Mouse (Mus musculus) layer of hippocampus, postnatal 25 days (tissue): ENCODE data around the gene Olfr871. TPM values are rescaled to one million over a fixed set of nuclear protein-coding genes. Genes with fewer than 3 reads are reported as not detected.
"Not testable (repeated sequence)": the region's sequence is repeated elsewhere in the genome, so short reads cannot be mapped to it uniquely, and the experiment has no call there.

Source experiments
- DNase-seq, 2 experiments: peaks; one replicate each; pipeline ENCODE4 v3.0.0; 2022; ENCODE audit warnings: mixed read lengths in 2 of 2, low spot score in 1 of 2; ENCODE audit errors: extremely low spot score in 1 of 2
- total RNA-seq, 2 experiments: library from RNA; stranded (reverse); gene quantifications; 2 replicates each; pipeline ENCODE4 v1.2.3; 2021

The Olfr871 gene
- not detected for total RNA-seq

DNA sequence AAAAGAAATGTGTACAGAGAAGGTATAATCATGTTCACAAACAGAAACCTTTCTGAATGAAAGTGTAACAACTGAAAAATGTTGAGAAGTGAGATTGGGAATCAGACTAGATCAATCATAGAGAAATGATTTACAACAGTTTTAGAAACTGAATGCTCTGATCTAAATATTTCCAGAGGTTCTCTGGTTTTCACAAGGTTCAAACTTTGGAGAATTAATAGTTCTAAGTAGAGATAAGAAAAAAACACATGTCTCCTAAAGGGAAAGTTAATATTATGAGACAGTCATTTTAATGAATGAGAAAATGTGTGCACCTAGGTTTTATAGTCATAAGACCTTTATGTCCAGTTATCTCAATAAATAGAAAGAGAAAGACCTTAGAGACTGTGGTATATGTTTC, at the start of gene Olfr871:
Gene Olfr871 (plus strand): TSS at position 301 of the 400 bp plus-strand sequence.
- no peak for DNase-seq

DNA sequence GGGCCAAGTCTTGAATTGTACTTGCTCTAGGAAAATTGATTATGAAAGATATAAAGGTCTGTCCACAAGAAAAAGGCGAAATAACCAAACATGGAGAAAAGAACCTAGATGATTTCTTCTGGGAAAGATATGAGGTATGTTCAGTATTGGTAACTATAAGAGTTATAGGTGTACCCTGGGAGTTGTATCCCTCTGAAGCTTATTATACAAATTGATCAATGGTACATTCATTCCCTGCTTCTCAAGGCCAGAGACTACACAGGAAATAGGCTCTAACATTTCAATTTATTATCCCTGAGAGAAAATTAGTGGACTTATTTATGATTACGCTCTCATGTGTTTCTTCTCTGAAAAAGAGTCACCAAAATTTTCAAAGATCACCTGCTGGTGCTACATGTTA, 38.0 kb upstream of the Olfr871 start, which contains the start of gene Olfr870:
Gene Olfr870 (minus strand): TSS at position 101 of the 400 bp plus-strand sequence.
- DNase-seq = no peak

DNA sequence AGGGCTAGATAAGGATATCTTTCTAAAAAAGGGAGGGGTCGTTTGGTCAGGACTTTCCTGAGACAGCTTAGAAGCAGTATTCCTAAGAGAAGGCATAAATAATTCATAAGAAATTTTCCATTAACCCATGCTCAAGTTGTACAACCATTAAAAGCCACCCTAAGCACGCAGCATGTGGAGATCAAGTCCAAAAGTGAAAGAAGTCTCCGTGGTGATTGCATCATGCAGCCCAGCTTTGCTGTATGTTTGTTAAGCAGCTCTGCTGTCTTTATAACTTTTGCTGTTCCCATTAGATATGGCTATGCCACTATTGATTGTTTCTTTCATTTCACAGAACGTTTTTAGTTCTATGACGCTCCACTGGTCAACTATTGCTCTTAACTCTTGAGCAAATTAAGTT, 32.5 kb upstream of the Olfr871 start:
- no peak for DNase-seq

DNA sequence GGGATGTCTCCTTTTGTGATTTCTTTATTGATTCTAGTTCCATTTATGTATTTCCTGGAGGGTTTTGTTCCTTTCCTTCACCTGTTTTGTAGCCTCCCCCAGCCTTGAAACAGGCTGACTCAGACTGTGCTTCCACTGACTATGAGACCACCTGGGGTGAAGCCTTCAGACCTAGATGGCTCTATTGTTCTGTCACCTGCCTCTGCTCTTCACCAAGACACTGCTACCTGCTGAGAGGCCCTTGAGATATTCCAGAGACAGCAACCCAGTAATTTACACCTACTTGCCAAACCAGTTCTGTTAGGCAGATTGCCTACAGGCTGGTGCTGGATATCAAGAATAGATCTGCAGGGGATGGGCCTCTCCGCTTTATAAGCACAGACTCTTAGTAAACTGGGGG, 9.9 kb upstream of the Olfr871 start:
- DNase-seq = no peak

DNA sequence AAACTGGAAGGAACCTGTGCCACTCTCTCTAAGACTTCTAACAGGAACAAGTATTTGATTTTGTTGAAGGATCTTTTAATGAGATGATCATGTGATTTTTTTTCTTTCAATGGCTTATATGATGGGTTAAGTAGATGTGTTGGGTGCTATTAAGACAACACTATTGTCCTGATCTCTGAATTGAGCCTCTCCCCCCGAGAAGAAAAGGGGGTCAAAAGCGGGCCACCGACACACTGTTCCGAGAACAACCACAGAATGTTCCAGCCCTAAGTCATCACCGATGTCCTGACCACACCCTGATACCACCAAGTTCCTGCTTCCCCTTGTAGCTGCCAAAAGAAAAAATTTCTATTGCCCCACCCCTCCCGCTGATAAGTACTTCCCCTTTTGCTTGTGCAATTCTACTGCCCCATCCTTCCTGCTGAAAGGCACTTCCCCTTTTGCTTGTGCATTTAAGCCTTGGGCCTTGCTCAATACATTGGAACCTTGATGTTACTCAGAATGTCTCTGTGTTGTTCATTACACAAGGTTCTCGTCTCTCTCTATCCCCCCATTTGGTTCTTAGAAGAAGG, 8.5 kb upstream of the Olfr871 start:
- not testable (repeated sequence) for DNase-seq

DNA sequence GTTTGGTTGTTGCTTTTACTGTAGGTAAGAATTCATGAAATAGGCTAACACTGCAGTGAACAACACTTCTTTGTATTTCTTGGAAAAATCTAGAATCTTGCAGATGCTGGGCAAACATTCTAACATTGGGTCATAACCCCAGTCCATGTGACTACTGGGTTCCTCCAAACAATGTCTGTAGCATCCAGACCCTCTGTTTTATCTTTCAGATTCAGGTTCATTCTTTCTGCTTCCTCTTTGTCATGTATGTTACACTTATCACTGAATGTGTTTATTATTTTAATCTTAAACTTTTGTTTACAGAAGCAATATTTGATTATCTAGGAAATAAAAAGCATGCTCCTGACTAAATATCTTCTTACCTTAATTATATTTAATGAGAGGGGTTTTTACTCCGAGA, 1.2 kb upstream of the Olfr871 start:
- DNase-seq = no peak

DNA sequence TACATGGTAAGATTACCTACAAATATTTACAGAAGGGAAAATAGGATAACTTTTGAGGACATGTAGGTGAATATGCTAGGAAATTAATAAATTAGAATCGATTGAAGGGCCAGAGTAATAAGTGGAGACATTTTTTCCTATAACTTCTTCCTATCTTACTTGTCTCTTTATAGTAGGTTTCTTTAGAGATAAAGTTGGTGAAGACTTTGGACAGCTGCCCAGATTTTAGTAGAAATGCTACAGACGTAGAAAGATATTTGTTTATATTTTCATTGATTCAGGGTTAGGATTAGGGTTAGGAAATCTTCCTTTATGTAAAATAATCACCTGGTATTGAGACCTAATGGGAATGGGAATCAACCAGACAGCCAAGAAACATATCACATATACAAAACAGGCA, 530 bp upstream of the Olfr871 start:
- DNase-seq = no peak

DNA sequence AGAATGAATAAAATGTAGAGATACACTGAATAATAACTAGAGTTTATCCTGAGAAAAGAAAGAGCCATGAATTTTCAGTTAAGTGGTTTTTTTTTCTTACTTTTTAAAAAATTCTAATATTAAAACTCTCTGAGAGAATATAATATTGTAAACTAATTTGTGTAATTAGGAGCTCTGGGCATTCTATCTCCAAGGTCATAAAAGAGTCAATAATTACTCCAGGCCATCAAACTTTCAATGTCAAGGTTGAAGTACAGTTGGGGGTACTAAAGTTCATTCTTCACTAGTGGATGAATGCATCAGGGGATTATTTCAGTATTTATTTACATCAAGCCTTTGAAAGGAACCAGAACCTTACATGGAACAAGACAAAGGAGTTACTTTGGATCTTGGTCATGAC, 24.8 kb downstream of the Olfr871 start, which contains the start of gene Olfr872:
Gene Olfr872 (plus strand): TSS at position 301 of the 400 bp plus-strand sequence.
- no peak for DNase-seq

DNA sequence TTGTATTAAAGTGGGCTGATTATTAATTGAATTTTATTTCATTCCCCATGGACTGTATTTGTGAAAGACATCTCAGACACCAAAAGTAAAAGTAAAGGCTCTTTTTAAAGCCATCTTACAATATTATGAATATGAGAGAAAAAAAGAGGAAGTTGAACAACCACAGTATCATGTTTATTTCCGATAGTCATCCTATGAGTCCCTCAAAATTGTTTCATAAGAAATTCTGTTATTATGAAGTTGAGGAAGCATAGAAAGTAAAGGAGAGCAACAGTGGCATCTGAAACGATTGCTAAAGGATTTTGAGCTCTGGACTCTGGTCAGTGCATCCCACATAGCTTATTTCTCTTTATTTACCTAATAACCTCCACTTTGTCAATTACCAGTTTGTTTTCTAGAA, 25.4 kb downstream of the Olfr871 start:
- no peak for DNase-seq

Other genes with a start within 250 kb of the Olfr871 start
- gene Olfr866, start 184.2 kb upstream of the Olfr871 start, total RNA-seq = not detected
- gene Olfr867, start 154.6 kb upstream of the Olfr871 start, total RNA-seq = not detected
- gene Olfr868, start 113.6 kb upstream of the Olfr871 start, total RNA-seq = not detected
- not detected for gene Olfr869, start 83.2 kb upstream of the Olfr871 start, total RNA-seq
- gene Olfr870, start 38.1 kb upstream of the Olfr871 start, total RNA-seq = not detected
- gene Olfr872, start 24.9 kb downstream of the Olfr871 start, total RNA-seq = not detected
- not detected for gene Olfr39, start 70.1 kb downstream of the Olfr871 start, total RNA-seq
- not detected for gene Olfr873, start 86.3 kb downstream of the Olfr871 start, total RNA-seq
- gene Olfr18, start 123.9 kb downstream of the Olfr871 start, total RNA-seq = not detected
- gene Zfp560, start 173.0 kb downstream of the Olfr871 start, total RNA-seq = 10 to 100 TPM; 10.4 to 11.3 TPM
- gene Zfp26, start 248.0 kb downstream of the Olfr871 start, total RNA-seq = 10 to 100 TPM; 26.7 to 30.6 TPM